Mouse (Mus musculus) olfactory bulb, adult 2 months (tissue): ENCODE measurements around the gene Frmd6. TPM values are rescaled to one million over a fixed set of nuclear protein-coding genes. Genes with fewer than 3 reads are reported as not detected.
A peak's percentile ranks its signal among the peaks of the same experiment; 100 is the strongest.

Source experiments
- H3K27ac ChIP-seq: fragments of 200-500 bp; 2 replicates; pipeline ENCODE4 v1.5.1; 2012; ENCODE audit warnings: low read depth, low read length; ENCODE audit not compliant: insufficient read depth
- H3K4me1 ChIP-seq: fragments of 200-500 bp; 2 replicates; pipeline ENCODE4 v1.6.1; 2012; ENCODE audit warnings: low read length; ENCODE audit not compliant: control insufficient read depth, insufficient read depth
- H3K4me3 ChIP-seq: fragments of 200-500 bp; 2 replicates; pipeline ENCODE4 v1.5.1; 2012; ENCODE audit warnings: mild to moderate bottlenecking, low read depth, low read length, moderate library complexity; ENCODE audit not compliant: insufficient read depth
- CTCF ChIP-seq: fragments of 200-500 bp; IDR thresholded peaks from 2 replicates; pipeline ENCODE4 v1.5.1; 2012; ENCODE audit warnings: low read depth, mild to moderate bottlenecking, low read length, moderate library complexity; ENCODE audit not compliant: insufficient read depth
- POLR2A ChIP-seq: fragments of 200-500 bp; IDR thresholded peaks from 2 replicates; pipeline ENCODE4 v1.6.1; 2012; ENCODE audit warnings: mild to moderate bottlenecking, low read depth, low read length, moderate library complexity; ENCODE audit not compliant: insufficient read depth
- WGBS: fragments of 180-500 bp; shearing (Covaris S2); methylation state at CpG from one replicate; pipeline ENCODE4 v1.1.7; 2018; 5-methylcytosine and 5-hydroxymethylcytosine counted together
- polyA plus RNA-seq: library from polyadenylated mRNA; stranded (reverse); fragments of >200 nt; gene quantifications from 2 replicates; pipeline ENCODE4 v1.2.4, GENCODE M21; 2012; ENCODE audit warnings: low replicate concordance; ENCODE audit not compliant: missing spikeins, insufficient read depth, insufficient read length

Gene Frmd6
- polyA plus RNA-seq, 1 experiment: not detected

GRCm38 (mm10) chr12:70929781-70930180 lies 104.5 kb downstream of the Frmd6 start:
- Histone ChIP-seq H3K4me3 (no peak overlapping the region), H3K27ac (no peak overlapping the region), H3K4me1 (no peaks in the 10 kb centered on the region)
- 88% methylated on average over 4 of the region's 4 CpGs for WGBS
- TF ChIP-seq CTCF (no peak), POLR2A (no peak)

GRCm38 (mm10) chr12:70937150-70937549 lies 111.8 kb downstream of the Frmd6 start:
- 0 out of 2 replicates have a peak, but pooled peaks cover 2% of the 10 kb centered on the region for H3K4me1 ChIP-seq
- H3K4me3 ChIP-seq: peak overlapping the region; percentile 95
- peak overlapping the region; percentile 79; the same call in 1 of the 2 replicates for H3K27ac ChIP-seq
- 5% methylated on average over 12 of the region's 12 CpGs for WGBS
- TF ChIP-seq CTCF: no peak
- no peak for TF ChIP-seq POLR2A

DNA sequence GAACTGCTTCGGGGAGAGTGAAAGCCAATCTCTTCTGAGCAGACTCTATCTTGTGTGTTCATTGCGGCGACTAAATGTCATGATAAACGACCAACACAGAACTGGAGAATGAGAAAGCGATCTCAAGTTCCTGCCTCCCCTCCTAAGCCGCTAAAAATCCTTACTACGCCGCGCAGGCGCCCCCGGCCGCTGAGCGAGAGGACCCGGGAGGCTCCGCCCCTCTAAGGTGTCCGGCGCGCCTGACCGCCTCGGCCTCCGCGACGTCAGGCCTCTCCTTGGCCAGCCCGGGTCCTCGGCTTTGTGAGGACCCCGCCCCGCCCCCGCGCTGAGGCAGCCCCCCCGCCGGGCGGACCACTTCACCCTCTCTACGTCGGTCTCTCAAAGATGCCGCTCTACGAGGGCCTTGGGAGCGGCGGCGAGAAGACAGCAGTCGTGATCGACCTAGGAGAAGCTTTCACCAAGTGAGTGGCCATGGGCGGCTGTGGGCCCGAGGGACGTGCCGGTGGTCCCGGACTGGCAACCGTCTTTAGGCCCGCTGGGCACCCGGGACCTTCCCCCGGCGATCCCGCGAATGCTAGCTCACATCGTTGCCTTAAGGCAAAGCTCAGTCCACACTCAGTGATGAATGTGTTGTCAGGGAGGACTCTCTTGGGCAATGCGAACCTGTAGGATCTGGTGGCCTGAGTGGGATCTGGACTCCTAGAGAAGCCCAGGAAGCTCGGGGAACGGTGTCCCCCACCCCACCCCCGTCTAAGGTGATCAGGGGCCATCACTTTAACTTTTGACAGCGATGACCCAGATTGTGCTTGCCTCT lies 112.5 kb downstream of the Frmd6 start, which contains the start of gene Actr10:
Gene Actr10, plus strand, starts transcription at position 287 of the 814 bp plus-strand sequence.
- under 1% methylated on average over 57 of the region's 59 CpGs for WGBS
- peak within 1 kb of the TSS; percentile 86 for H3K27ac ChIP-seq
- peak within 1 kb of the TSS; percentile 95 for H3K4me3 ChIP-seq
- 0 out of 2 replicates have a peak, but pooled peaks cover 2% of the 10 kb centered on the region for H3K4me1 ChIP-seq
- peak; percentile 77 for TF ChIP-seq POLR2A
- TF ChIP-seq CTCF: no peak

DNA sequence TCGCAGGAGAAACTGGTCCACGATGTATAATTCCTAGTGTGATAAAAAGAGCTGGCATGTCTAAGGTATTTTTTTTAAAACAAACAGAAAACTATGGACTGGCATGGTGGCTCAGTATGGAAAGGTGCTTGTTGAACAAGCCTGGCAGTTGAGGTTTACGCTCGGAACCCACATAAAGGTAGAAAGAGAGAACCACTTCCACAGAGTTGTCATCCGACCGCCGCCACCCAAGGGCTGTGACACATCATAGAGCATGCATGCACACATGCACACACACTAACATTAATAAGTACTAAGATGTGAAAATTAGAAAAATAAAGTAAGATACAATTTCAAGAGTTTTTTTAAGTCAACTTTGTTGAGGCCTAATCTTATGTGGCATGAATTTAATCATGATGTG lies 115.5 kb downstream of the Frmd6 start:
- Histone ChIP-seq H3K4me3 (no peak overlapping the region), H3K4me1 (0 out of 2 replicates have a peak, but pooled peaks cover 2% of the 10 kb centered on the region), H3K27ac (no peak overlapping the region)
- 95% methylated on average over 7 of the region's 7 CpGs for WGBS
- no peak for TF ChIP-seq POLR2A
- no peak for TF ChIP-seq CTCF

GRCm38 (mm10) chr12:70944181-70944580 lies 118.9 kb downstream of the Frmd6 start:
- H3K4me3 ChIP-seq: no peak overlapping the region
- TF ChIP-seq CTCF (no peak), POLR2A (no peak)
- H3K27ac ChIP-seq: no peak overlapping the region
- H3K4me1 ChIP-seq: no peaks in the 10 kb centered on the region
- WGBS: 95% methylated on average over 5 of the region's 5 CpGs

- Histone ChIP-seq H3K4me3 (no peak overlapping the region), H3K27ac (no peak overlapping the region), H3K4me1 (no peaks in the 10 kb centered on the region)
- 89% methylated on average over 10 of the region's 10 CpGs for WGBS
- TF ChIP-seq CTCF (no peak), POLR2A (no peak)
Measured at GRCm38 (mm10) chr12:70946585-70947256, 121.4 kb downstream of the Frmd6 start.

Other genes with a start within 250 kb of the Frmd6 start
- gene Actr10, start 112.3 kb downstream of the Frmd6 start, polyA plus RNA-seq: 132 TPM in 1 of 2 replicates, not detected in the other
- not detected in 2 replicates for gene Psma3, start 149.1 kb downstream of the Frmd6 start, polyA plus RNA-seq
- not detected in 2 replicates for gene Arid4a, start 190.5 kb downstream of the Frmd6 start, polyA plus RNA-seq